Mouse (Mus musculus) forebrain, embryonic 11.5 days (tissue): ENCODE measurements around the gene Tanc1. TPM values are rescaled to one million over a fixed set of nuclear protein-coding genes. Genes with fewer than 3 reads are reported as not detected.

Experiments used
- ATAC-seq: fragments of 200-750 bp; cut with Nextera tagmentation; replicated peaks from 2 replicates; pipeline ENCODE4 v1.8.0; 2017; ENCODE audit warnings: moderate TSS enrichment; ENCODE audit not compliant: low FRiP score
- DNase-seq: peaks from one replicate; pipeline ENCODE4 v3.0.0-alpha.2; 2017; ENCODE audit warnings: low spot score
- H3K27ac ChIP-seq: fragments of 300-500 bp; sonication (generic); 2 replicates; pipeline ENCODE4 v1.5.1; 2014; ENCODE audit warnings: low read depth, low read length
- H3K27me3 ChIP-seq: fragments of 300-500 bp; sonication (generic); 2 replicates; pipeline ENCODE4 v1.6.1; 2014; ENCODE audit warnings: mild to moderate bottlenecking, low read length, mixed read lengths; ENCODE audit not compliant: control insufficient read depth, insufficient read depth
- H3K36me3 ChIP-seq: fragments of 300-500 bp; sonication (generic); 2 replicates; pipeline ENCODE4 v1.6.1; 2014; ENCODE audit warnings: mild to moderate bottlenecking, low read length, moderate library complexity, mixed read lengths; ENCODE audit not compliant: control insufficient read depth, insufficient read depth
- H3K4me1 ChIP-seq: fragments of 300-500 bp; sonication (generic); replicated peaks from 2 replicates; pipeline ENCODE4 v1.6.1; 2014; ENCODE audit warnings: low read length, mixed read lengths; ENCODE audit not compliant: control insufficient read depth, insufficient read depth
- H3K4me2 ChIP-seq: fragments of 300-500 bp; sonication (generic); 2 replicates; pipeline ENCODE4 v1.6.1; 2014; ENCODE audit warnings: low read depth, mild to moderate bottlenecking, low read length, moderate library complexity, mixed read lengths; ENCODE audit not compliant: severe bottlenecking
- H3K4me3 ChIP-seq: fragments of 300-500 bp; sonication (generic); 2 replicates; pipeline ENCODE4 v1.5.1; 2014; ENCODE audit warnings: low read depth, low read length
- H3K9ac ChIP-seq: fragments of 300-500 bp; sonication (generic); 2 replicates; pipeline ENCODE4 v1.6.1; 2014; ENCODE audit warnings: low read length
- H3K9me3 ChIP-seq: fragments of 300-500 bp; sonication (generic); 2 replicates; pipeline ENCODE4 v1.6.1; 2016; ENCODE audit warnings: low read length, mixed read lengths; ENCODE audit not compliant: control insufficient read depth
- WGBS: fragments of 180-500 bp; shearing (Covaris S2); extraction: QIAGEN DNeasy Blood & Tissue Kit; methylation state at CpG from one replicate; pipeline ENCODE4 v1.1.7; 2014; 5-methylcytosine and 5-hydroxymethylcytosine counted together
- polyA plus RNA-seq: library from polyadenylated mRNA; unstranded; fragments of >200 nt; fragmentation: Nextera tagmentation; extraction: Ambion mirVana; gene quantifications from 2 replicates; pipeline ENCODE4 v1.2.1, GENCODE M21; 2014

The Tanc1 gene
- polyA plus RNA-seq, 1 experiment from 2014 or later = 22.7 TPM

DNA sequence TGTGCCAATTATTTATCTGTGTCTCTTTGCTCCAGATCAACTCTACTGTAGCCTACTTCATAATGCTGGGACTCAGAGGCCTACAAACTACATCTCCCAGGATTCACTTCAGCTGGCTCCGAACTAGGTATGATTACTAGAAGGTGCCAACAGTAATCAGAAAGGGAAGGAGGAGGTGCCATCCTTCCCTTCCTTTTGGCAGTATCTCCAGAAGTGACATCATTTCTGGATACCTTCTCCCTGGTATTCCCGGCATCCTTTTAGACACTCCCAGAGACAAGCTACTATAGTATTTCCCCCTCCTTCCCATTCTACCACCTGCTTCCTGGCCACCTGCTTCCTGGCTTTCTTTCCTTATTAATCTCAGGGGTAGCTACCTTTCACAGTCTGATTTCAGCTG is 10.9 kb upstream of the Tanc1 start:
- Histone ChIP-seq H3K4me3 (no peak overlapping the region), H3K27ac (no peak overlapping the region), H3K27me3 (no peaks in the 10 kb centered on the region), H3K9ac (no peak overlapping the region), H3K36me3 (no peaks in the 10 kb centered on the region), H3K4me1 (peaks cover 4% of the 10 kb centered on the region), H3K4me2 (no peak overlapping the region), H3K9me3 (no peaks in the 10 kb centered on the region)
- ATAC-seq = no peak
- 89% methylated on average over 2 of the region's 2 CpGs for WGBS
- DNase-seq = no peak

DNA sequence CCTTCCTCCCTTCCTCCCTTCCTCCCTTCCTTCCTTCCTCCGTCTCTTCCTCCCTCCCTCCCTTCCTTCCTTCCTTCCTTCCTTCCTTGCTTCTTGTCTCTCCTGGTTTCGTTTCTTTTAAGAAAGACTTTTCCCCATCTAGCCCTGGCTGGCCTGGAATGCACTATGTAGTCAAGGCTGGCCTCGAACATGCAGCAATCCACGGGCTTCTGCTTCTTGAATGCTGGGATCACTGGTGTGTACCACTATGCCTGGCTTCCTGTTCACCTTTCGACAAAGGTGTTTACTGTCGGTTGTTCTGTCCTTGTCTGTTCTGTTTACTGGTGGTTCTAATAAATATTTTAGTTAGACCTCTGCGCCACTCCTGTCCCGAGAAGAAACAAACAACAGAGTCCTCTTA is 10.4 kb upstream of the Tanc1 start:
- Histone ChIP-seq H3K27me3 (no peaks in the 10 kb centered on the region), H3K4me3 (no peak overlapping the region), H3K4me2 (no peak overlapping the region), H3K36me3 (no peaks in the 10 kb centered on the region), H3K9me3 (no peaks in the 10 kb centered on the region), H3K27ac (no peak overlapping the region), H3K4me1 (peaks cover 4% of the 10 kb centered on the region), H3K9ac (no peak overlapping the region)
- ATAC-seq (no peak), DNase-seq (no peak)
- WGBS = 93% methylated on average over 8 of the region's 8 CpGs

- no peak overlapping the region for H3K9ac ChIP-seq
- WGBS = 47% methylated on average over 5 of the region's 5 CpGs
- no peak for ATAC-seq
- H3K4me2 ChIP-seq = no peak overlapping the region
- H3K4me1 ChIP-seq = 0 out of 2 replicates have a peak, but pooled peaks cover 7% of the 10 kb centered on the region
- no peaks in the 10 kb centered on the region for H3K36me3 ChIP-seq
- H3K27ac ChIP-seq = no peak overlapping the region
- H3K4me3 ChIP-seq = no peak overlapping the region
- no peaks in the 10 kb centered on the region for H3K27me3 ChIP-seq
- DNase-seq = peak; percentile 4
- H3K9me3 ChIP-seq = no peaks in the 10 kb centered on the region
Observed at GRCm38 (mm10) chr2:59608958-59609357, 2.9 kb upstream of the Tanc1 start.

- ATAC-seq = no peak; the same call in 1 of the 2 replicates
- peak overlapping the region; percentile 89 for H3K9ac ChIP-seq
Observed at GRCm38 (mm10) chr2:59611216-59611810, 529 bp upstream of the Tanc1 start.

DNA sequence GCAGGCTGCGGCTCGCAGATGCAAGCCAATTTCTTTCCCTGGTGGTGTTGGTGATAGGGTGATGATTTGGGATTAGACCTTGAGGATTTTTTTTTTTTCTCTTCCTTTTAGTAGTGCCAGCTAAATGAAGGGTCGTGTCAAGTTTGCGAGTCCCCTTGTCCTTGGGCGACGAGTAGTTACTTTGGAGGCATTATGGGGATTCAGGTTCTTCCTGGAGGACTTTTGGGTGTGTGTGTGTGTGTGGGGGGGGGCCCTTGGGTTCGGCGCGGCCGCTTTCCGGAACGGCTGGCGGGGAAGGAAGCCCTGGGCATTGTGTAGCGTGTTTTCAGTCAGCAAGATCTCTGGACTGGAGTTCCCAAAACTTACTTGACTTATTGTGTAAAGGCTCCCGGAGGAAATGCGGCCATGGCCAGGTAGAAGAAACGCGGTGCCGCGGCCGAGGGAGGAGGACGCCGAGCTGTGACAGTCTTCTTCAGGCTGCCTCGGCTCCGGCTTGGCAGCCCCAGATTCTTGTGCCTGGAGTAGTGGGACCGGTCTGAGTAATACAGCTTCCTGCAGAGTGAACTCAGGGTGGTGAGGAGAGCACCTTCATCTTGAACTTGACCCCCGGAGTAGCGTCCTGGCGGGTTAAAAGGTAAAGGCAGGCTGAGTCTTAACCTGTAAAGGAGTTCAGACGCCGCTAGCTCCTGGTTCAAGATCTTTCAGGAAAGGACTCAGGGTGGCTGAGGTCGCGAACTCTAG is 1.1 kb downstream of the Tanc1 start:
- no peaks in the 10 kb centered on the region for H3K36me3 ChIP-seq
- peak overlapping the region; percentile 70 for H3K4me3 ChIP-seq
- no peak for ATAC-seq
- H3K9me3 ChIP-seq = no peaks in the 10 kb centered on the region; the same call in 1 of the 2 replicates
- H3K4me1 ChIP-seq = 0 out of 2 replicates have a peak, but pooled peaks cover 10% of the 10 kb centered on the region
- under 1% methylated on average over 33 of the region's 33 CpGs for WGBS
- no peaks in the 10 kb centered on the region for H3K27me3 ChIP-seq
- peak overlapping the region; percentile 87 for H3K27ac ChIP-seq
- peak; percentile 58 for DNase-seq
- peak overlapping the region; percentile 89 for H3K9ac ChIP-seq
- peak overlapping the region; percentile 89 for H3K4me2 ChIP-seq

More at GRCm38 (mm10) chr2:59611216-59611810, 529 bp upstream of the Tanc1 start:
- Histone ChIP-seq H3K36me3 (no peaks in the 10 kb centered on the region), H3K27ac (peak overlapping the region; percentile 87), H3K4me2 (peak overlapping the region; percentile 89), H3K27me3 (no peaks in the 10 kb centered on the region), H3K4me3 (peak overlapping the region; percentile 70), H3K9me3 (no peaks in the 10 kb centered on the region; the same call in 1 of the 2 replicates), H3K4me1 (0 out of 2 replicates have a peak, but pooled peaks cover 10% of the 10 kb centered on the region)
- peak; percentile 59 for DNase-seq
- under 1% methylated on average over 14 of the region's 14 CpGs for WGBS

DNA sequence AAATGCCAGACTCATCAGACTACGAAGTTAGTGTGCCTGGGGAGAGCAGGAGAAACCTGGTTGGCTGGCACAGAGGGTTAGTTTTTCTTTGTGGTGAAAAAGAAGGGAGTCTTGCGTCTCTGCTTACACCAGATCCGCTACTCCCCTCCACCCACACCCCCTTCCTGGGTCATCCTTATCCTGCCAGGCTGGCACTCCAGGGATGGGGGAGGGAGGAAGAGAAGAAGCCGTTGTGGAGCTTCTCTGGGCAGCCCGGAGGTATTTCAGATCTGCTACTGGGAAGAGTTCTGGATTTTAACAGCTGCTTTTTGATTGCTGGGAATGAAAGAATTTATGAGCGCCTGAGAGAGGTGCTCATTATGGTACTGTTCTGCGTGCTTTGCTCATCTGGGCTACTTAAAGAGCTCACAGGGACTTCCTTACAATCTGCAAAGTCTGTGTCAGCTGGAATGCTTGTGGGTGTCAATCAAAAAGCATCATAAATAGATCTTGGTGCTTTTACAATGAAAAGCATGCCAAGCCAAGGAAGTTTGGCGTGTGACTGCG is 1.7 kb downstream of the Tanc1 start:
- Histone ChIP-seq H3K27ac (no peak overlapping the region), H3K36me3 (no peaks in the 10 kb centered on the region), H3K27me3 (no peaks in the 10 kb centered on the region), H3K9me3 (no peaks in the 10 kb centered on the region; the same call in 1 of the 2 replicates), H3K4me2 (peak overlapping the region; percentile 89), H3K4me1 (0 out of 2 replicates have a peak, but pooled peaks cover 10% of the 10 kb centered on the region), H3K4me3 (peak overlapping the region; percentile 70), H3K9ac (peak overlapping the region; percentile 89)
- DNase-seq = peak; percentile 54
- ATAC-seq = no peak
- 11% methylated on average over 9 of the region's 9 CpGs for WGBS

- ATAC-seq (no peak), DNase-seq (no peak)
- Histone ChIP-seq H3K27ac (no peak overlapping the region), H3K36me3 (no peaks in the 10 kb centered on the region), H3K4me3 (no peak overlapping the region), H3K4me1 (0 out of 2 replicates have a peak, but pooled peaks cover 6% of the 10 kb centered on the region), H3K27me3 (no peaks in the 10 kb centered on the region), H3K9ac (no peak overlapping the region), H3K9me3 (no peaks in the 10 kb centered on the region; the same call in 1 of the 2 replicates), H3K4me2 (no peak overlapping the region)
- 86% methylated on average over 2 of the region's 2 CpGs for whole genome bisulfite sequencing
Observed at GRCm38 (mm10) chr2:59616890-59617289, 5.0 kb downstream of the Tanc1 start.

GRCm38 (mm10) chr2:59618996-59619395 is 7.2 kb downstream of the Tanc1 start:
- Histone ChIP-seq H3K4me1 (0 out of 2 replicates have a peak, but pooled peaks cover 3% of the 10 kb centered on the region), H3K9ac (no peak overlapping the region), H3K4me2 (no peak overlapping the region), H3K27me3 (no peaks in the 10 kb centered on the region), H3K36me3 (no peaks in the 10 kb centered on the region), H3K4me3 (no peak overlapping the region), H3K27ac (no peak overlapping the region), H3K9me3 (no peaks in the 10 kb centered on the region; the same call in 1 of the 2 replicates)
- no peak for DNase-seq
- 93% methylated on average over 7 of the region's 7 CpGs for WGBS
- no peak for ATAC-seq
